Mouse (Mus musculus): ENCODE data around the gene Dcun1d3. TPM values are rescaled to one million over a fixed set of nuclear protein-coding genes. Genes with fewer than 3 reads are reported as not detected.

Dcun1d3 gene
- polyA plus RNA-seq, 1 experiment, result 8.6 TPM

DNA sequence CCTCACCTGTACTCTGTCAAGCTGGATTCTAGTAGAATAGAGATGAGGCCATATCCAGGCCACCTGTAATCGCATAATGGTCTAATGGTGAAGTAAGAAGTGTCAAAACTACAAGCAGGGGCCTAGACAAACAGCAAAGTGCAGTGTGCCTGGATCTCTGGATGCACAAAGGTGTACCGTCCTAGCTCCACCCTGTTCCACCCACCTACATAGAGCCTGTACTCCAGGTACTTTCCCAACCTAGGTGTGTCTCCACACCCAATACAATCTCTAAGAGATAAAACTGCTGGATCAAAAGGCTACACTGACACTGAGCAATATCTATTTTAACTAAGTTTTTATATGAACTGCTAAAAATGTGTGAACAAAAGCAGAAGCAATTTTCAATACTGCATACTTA, 35.5 kb downstream of the Dcun1d3 start:
- no peak for TF ChIP-seq CTCF (conservative IDR thresholded peaks at IDR 0.05; ENCODE audit: insufficient read depth, insufficient read length, low read depth, low read length)
- TF ChIP-seq POLR2A (IDR thresholded peaks at IDR 0.05; ENCODE audit: low read depth, low read length), result no peak
- DNase-seq, result no peak
- 72% methylated on average over 2 of the region's 2 CpGs for WGBS
- Histone ChIP-seq H3K4me3 (ENCODE audit: insufficient read depth, low read depth, low read length) (no peak overlapping the region), H3K27me3 (replicated peaks; ENCODE audit: control insufficient read depth, insufficient read depth, low read length) (no peaks in the 10 kb centered on the region), H3K27ac (ENCODE audit: insufficient read depth, low read depth, low read length) (peak overlapping the region; percentile 44), H3K4me1 (ENCODE audit: control insufficient read depth, insufficient read depth, low read length) (peaks cover 20% of the 10 kb centered on the region), H3K36me3 (ENCODE audit: control insufficient read depth, insufficient read depth, low read length) (peaks cover 4% of the 10 kb centered on the region)

DNA sequence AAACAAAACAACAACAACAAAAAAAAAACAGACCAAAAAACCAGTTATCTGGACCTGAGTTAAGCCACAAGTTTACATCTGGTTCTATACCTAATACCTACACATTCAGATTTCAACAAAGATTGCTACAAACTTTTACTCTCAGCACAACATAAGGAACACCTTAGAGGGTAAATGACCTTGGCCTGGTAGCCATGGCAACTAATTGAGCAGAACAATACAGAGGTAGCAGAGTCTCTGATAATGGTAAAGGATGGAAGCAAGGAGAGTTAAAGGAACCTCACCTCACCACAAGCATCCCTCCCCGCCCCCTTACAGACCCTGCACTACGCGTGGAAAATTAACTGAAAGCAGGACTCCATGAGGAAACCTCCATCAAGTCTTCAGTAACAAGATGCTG, 36.0 kb downstream of the Dcun1d3 start:
- WGBS, result 82% methylated on average over 3 of the region's 3 CpGs
- TF ChIP-seq CTCF (conservative IDR thresholded peaks at IDR 0.05; ENCODE audit: insufficient read depth, insufficient read length, low read depth, low read length), result no peak
- TF ChIP-seq POLR2A (IDR thresholded peaks at IDR 0.05; ENCODE audit: low read depth, low read length), result no peak
- peaks cover 4% of the 10 kb centered on the region for H3K36me3 ChIP-seq (ENCODE audit: control insufficient read depth, insufficient read depth, low read length)
- no peak for DNase-seq
- no peak overlapping the region for H3K4me3 ChIP-seq (ENCODE audit: insufficient read depth, low read depth, low read length)
- no peaks in the 10 kb centered on the region for H3K27me3 ChIP-seq (replicated peaks; ENCODE audit: control insufficient read depth, insufficient read depth, low read length)
- peak overlapping the region; percentile 44 for H3K27ac ChIP-seq (ENCODE audit: insufficient read depth, low read depth, low read length)
- H3K4me1 ChIP-seq (ENCODE audit: control insufficient read depth, insufficient read depth, low read length), result peaks cover 17% of the 10 kb centered on the region

DNA sequence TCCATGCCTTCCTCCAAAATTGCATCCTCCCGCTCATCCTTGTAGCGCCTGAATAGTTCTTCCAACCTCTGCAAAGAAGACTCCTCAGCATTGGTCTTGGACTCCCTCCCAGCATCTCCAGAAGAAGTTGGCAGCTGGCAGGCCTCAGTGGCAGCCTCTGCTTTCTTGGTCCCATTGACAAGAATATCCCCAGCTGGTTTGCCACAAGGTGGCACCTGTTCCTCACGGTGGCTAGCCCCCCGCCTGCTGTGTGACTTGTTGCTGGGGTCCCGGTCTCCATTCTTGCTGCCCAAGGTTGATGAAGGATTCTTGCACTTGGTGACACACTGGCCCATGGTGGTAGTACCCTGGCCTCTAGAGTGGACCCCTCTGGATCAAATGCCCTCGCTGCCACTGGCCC, 36.6 kb downstream of the Dcun1d3 start:
- TF ChIP-seq CTCF (conservative IDR thresholded peaks at IDR 0.05; ENCODE audit: insufficient read depth, insufficient read length, low read depth, low read length), result peak; percentile 39
- TF ChIP-seq POLR2A (IDR thresholded peaks at IDR 0.05; ENCODE audit: low read depth, low read length), result no peak
- H3K36me3 ChIP-seq (ENCODE audit: control insufficient read depth, insufficient read depth, low read length), result peaks cover 4% of the 10 kb centered on the region
- no peak for DNase-seq
- WGBS, result 78% methylated on average over 6 of the region's 6 CpGs
- peaks cover 17% of the 10 kb centered on the region for H3K4me1 ChIP-seq (ENCODE audit: control insufficient read depth, insufficient read depth, low read length)
- 0 out of 2 replicates have a peak overlapping the region, but pooled peaks have one; percentile 5 for H3K27ac ChIP-seq (ENCODE audit: insufficient read depth, low read depth, low read length)
- H3K4me3 ChIP-seq (ENCODE audit: insufficient read depth, low read depth, low read length), result no peak overlapping the region
- H3K27me3 ChIP-seq (replicated peaks; ENCODE audit: control insufficient read depth, insufficient read depth, low read length), result no peaks in the 10 kb centered on the region

DNA sequence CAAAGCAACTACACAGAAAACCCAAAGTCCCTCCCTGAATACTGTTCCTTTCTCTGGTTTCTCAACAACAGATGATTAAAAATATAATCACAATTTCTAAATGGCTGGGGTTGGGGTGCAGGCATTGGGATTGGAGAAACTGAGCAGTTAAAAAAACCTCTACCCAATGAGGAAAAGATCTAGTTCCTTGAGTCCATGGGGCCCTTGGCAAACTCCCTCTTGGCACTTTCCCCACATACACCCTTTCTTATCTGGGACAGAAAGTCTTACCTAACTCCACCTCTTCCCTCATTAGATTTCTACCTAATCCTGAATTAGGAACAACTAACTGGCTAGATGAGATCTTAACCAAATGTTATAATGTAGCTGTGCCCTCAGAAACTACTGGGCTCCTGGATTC, 41.1 kb downstream of the Dcun1d3 start:
- Histone ChIP-seq H3K4me1 (ENCODE audit: control insufficient read depth, insufficient read depth, low read length) (peaks cover 9% of the 10 kb centered on the region; the same call in 1 of the 2 replicates), H3K27ac (ENCODE audit: insufficient read depth, low read depth, low read length) (no peak overlapping the region), H3K27me3 (replicated peaks; ENCODE audit: control insufficient read depth, insufficient read depth, low read length) (no peaks in the 10 kb centered on the region), H3K36me3 (ENCODE audit: control insufficient read depth, insufficient read depth, low read length) (peaks cover 4% of the 10 kb centered on the region), H3K4me3 (ENCODE audit: insufficient read depth, low read depth, low read length) (no peak overlapping the region)
- TF ChIP-seq CTCF (conservative IDR thresholded peaks at IDR 0.05; ENCODE audit: insufficient read depth, insufficient read length, low read depth, low read length), result no peak
- TF ChIP-seq POLR2A (IDR thresholded peaks at IDR 0.05; ENCODE audit: low read depth, low read length), result no peak
- DNase-seq, result no peak

DNA sequence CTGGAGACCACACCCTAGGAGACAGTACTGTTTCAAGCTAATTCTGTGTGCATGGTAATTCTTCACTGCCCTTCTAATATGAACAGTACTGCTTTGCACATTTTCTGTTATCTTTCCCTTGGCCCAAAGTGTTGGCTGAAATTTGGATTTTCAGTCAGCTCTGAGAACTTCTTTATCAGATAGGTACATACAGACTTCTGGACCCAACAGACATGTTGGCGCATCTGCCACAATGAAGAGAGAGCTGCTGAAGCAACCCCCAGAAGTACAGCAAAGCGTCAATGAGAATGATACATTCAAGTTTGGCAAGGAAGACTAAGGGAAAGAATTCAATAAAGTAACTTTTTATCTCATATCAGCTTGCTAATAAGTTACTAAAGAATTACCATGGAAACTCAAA, 41.7 kb downstream of the Dcun1d3 start:
- H3K27me3 ChIP-seq (replicated peaks; ENCODE audit: control insufficient read depth, insufficient read depth, low read length), result no peaks in the 10 kb centered on the region
- 96% methylated on average over 2 of the region's 2 CpGs for WGBS
- H3K4me1 ChIP-seq (ENCODE audit: control insufficient read depth, insufficient read depth, low read length), result peaks cover 9% of the 10 kb centered on the region; the same call in 1 of the 2 replicates
- no peak overlapping the region for H3K4me3 ChIP-seq (ENCODE audit: insufficient read depth, low read depth, low read length)
- TF ChIP-seq CTCF (conservative IDR thresholded peaks at IDR 0.05; ENCODE audit: insufficient read depth, insufficient read length, low read depth, low read length) (no peak), POLR2A (IDR thresholded peaks at IDR 0.05; ENCODE audit: low read depth, low read length) (no peak)
- peak overlapping the region; percentile 22; the same call in 1 of the 2 replicates for H3K27ac ChIP-seq (ENCODE audit: insufficient read depth, low read depth, low read length)
- no peak for DNase-seq
- H3K36me3 ChIP-seq (ENCODE audit: control insufficient read depth, insufficient read depth, low read length), result peaks cover 3% of the 10 kb centered on the region

DNA sequence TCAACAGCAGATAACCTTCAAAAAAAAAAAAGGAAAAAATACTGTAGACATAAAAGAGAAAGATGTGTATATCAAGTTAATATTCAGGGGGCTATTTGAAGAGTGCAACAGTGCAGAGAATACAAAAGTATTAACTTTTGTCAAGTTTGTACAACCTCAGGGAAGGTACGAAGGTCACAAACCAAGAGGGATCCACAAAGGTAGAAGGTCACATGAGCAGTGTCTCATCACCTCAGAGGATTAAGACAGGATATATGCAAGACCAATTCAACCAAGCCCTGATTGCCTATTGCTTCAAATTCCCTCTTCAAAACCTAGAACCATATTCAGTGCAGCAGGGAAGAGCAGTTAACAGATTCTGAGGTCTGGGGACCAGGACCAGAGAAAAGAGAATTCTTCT, 42.9 kb downstream of the Dcun1d3 start:
- peaks cover 9% of the 10 kb centered on the region; the same call in 1 of the 2 replicates for H3K4me1 ChIP-seq (ENCODE audit: control insufficient read depth, insufficient read depth, low read length)
- no peak overlapping the region for H3K4me3 ChIP-seq (ENCODE audit: insufficient read depth, low read depth, low read length)
- no peaks in the 10 kb centered on the region for H3K27me3 ChIP-seq (replicated peaks; ENCODE audit: control insufficient read depth, insufficient read depth, low read length)
- peaks cover 3% of the 10 kb centered on the region for H3K36me3 ChIP-seq (ENCODE audit: control insufficient read depth, insufficient read depth, low read length)
- peak; percentile 82 for DNase-seq
- 67% methylated on average over 1 of the region's 1 CpGs for WGBS
- H3K27ac ChIP-seq (ENCODE audit: insufficient read depth, low read depth, low read length), result peak overlapping the region; percentile 76
- no peak for TF ChIP-seq POLR2A (IDR thresholded peaks at IDR 0.05; ENCODE audit: low read depth, low read length)
- no peak for TF ChIP-seq CTCF (conservative IDR thresholded peaks at IDR 0.05; ENCODE audit: insufficient read depth, insufficient read length, low read depth, low read length)

DNA sequence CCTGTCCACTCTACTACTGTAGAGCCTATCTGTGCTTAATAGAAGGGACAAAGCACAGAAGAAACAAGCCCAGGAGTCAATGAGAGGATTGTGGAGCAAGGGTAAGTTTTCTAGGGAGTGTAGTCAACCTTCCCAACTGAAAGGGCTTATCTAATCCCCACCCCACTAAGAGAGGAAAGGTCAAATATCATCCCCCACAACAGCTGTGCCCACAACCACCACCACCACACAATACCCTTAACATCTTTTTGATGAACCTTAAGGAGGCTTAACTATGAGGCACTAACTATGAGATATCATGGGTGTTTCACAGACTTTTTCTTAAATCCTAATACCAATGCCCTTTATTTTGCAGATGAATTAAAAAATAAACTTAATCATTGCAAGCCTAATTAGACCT, 43.6 kb downstream of the Dcun1d3 start:
- H3K27me3 ChIP-seq (replicated peaks; ENCODE audit: control insufficient read depth, insufficient read depth, low read length), result no peaks in the 10 kb centered on the region
- no peaks in the 10 kb centered on the region; the same call in none of the 2 replicates for H3K36me3 ChIP-seq (ENCODE audit: control insufficient read depth, insufficient read depth, low read length)
- no peak for DNase-seq

More for the DNA sequence above, 43.6 kb downstream of the Dcun1d3 start:
- TF ChIP-seq CTCF (conservative IDR thresholded peaks at IDR 0.05; ENCODE audit: insufficient read depth, insufficient read length, low read depth, low read length) (no peak), POLR2A (IDR thresholded peaks at IDR 0.05; ENCODE audit: low read depth, low read length) (no peak)
- Histone ChIP-seq H3K4me3 (ENCODE audit: insufficient read depth, low read depth, low read length) (no peak overlapping the region), H3K27ac (ENCODE audit: insufficient read depth, low read depth, low read length) (peak overlapping the region; percentile 56), H3K4me1 (ENCODE audit: control insufficient read depth, insufficient read depth, low read length) (peaks cover 12% of the 10 kb centered on the region; the same call in 1 of the 2 replicates)

Measured in kidney, adult 2 months (tissue).